Mouse (Mus musculus) CD8-positive naive resting alpha-beta T cell, adult 57 days (primary cell): ENCODE results near the gene Ifna1. TPM values are rescaled to one million over a fixed set of nuclear protein-coding genes. Genes with fewer than 3 reads are reported as not detected.

ENCODE experiments used
- total RNA-seq: library from RNA; stranded (reverse); gene quantifications from one replicate; pipeline ENCODE4 v1.2.4, GENCODE M21; 2023

Ifna1 gene
- not detected for total RNA-seq

GRCm38 (mm10) chr4:88849698-88850097 lies at the start of gene Ifna1:
Gene Ifna1 (plus strand): TSS chr4:88850087.

GRCm38 (mm10) chr4:88802954-88803353 lies 46.9 kb upstream of the Ifna1 start, which contains the start of gene Gm13287:
Gene Gm13287 (plus strand): TSS chr4:88803254.

GRCm38 (mm10) chr4:88805231-88805630 lies 44.7 kb upstream of the Ifna1 start, which contains the start of gene Gm13288:
Gene Gm13288 (plus strand): TSS chr4:88805531.

GRCm38 (mm10) chr4:88815928-88816327 lies 34.0 kb upstream of the Ifna1 start, which contains the start of gene Ifna7:
Gene Ifna7 (plus strand): TSS chr4:88816228.

GRCm38 (mm10) chr4:88819659-88820058 lies 30.2 kb upstream of the Ifna1 start, which contains the start of gene Ifna11:
Gene Ifna11 (plus strand): TSS chr4:88819959.

GRCm38 (mm10) chr4:88827116-88827515 lies 22.8 kb upstream of the Ifna1 start, which contains the start of gene Ifna6:
Gene Ifna6 (plus strand): TSS chr4:88827416.

GRCm38 (mm10) chr4:88835225-88835624 lies 14.7 kb upstream of the Ifna1 start, which contains the start of gene Ifna5:
Gene Ifna5 (plus strand): TSS chr4:88835525.

GRCm38 (mm10) chr4:88841438-88841911 lies 8.4 kb upstream of the Ifna1 start, which contains the start of gene Ifna4:
Gene Ifna4 (plus strand): TSS chr4:88841861.

GRCm38 (mm10) chr4:88880101-88880500 lies 30.2 kb downstream of the Ifna1 start, which contains the start of gene Ifne:
Gene Ifne (minus strand): TSS chr4:88880201.

Other genes with a start within 250 kb of the Ifna1 start
- not detected for gene Ifna12, start 246.7 kb upstream of the Ifna1 start, total RNA-seq
- gene C87499, start 215.7 kb upstream of the Ifna1 start, total RNA-seq: not detected
- gene Ifna13, start 205.6 kb upstream of the Ifna1 start, total RNA-seq: not detected
- not detected for gene Ifna16, start 173.2 kb upstream of the Ifna1 start, total RNA-seq
- not detected for gene Ifna2, start 166.2 kb upstream of the Ifna1 start, total RNA-seq
- gene Ifnab, start 158.7 kb upstream of the Ifna1 start, total RNA-seq: not detected
- 1.4 TPM for gene Gm26566, start 128.3 kb upstream of the Ifna1 start, total RNA-seq
- 38.7 TPM for gene Klhl9, start 127.6 kb upstream of the Ifna1 start, total RNA-seq
- not detected for gene Gm13271, start 95.2 kb upstream of the Ifna1 start, total RNA-seq
- not detected for gene Gm13283, start 90.0 kb upstream of the Ifna1 start, total RNA-seq
- not detected for gene Gm13290, start 76.3 kb upstream of the Ifna1 start, total RNA-seq
- not detected for gene Gm13289, start 73.2 kb upstream of the Ifna1 start, total RNA-seq
- gene Gm13272, start 70.2 kb upstream of the Ifna1 start, total RNA-seq: not detected
- not detected for gene Ifnz, start 68.0 kb upstream of the Ifna1 start, total RNA-seq
- gene Gm13276, start 64.4 kb upstream of the Ifna1 start, total RNA-seq: not detected
- not detected for gene Gm13277, start 61.5 kb upstream of the Ifna1 start, total RNA-seq
- not detected for gene Gm13278, start 58.5 kb upstream of the Ifna1 start, total RNA-seq
- not detected for gene Gm13275, start 55.6 kb upstream of the Ifna1 start, total RNA-seq
- gene Gm13279, start 52.7 kb upstream of the Ifna1 start, total RNA-seq: not detected
- gene Gm13285, start 50.4 kb upstream of the Ifna1 start, total RNA-seq: not detected
- not detected for gene Gm13287, start 46.8 kb upstream of the Ifna1 start, total RNA-seq
- gene Gm13288, start 44.6 kb upstream of the Ifna1 start, total RNA-seq: not detected
- gene Ifna7, start 33.9 kb upstream of the Ifna1 start, total RNA-seq: not detected
- gene Ifna11, start 30.1 kb upstream of the Ifna1 start, total RNA-seq: not detected
- not detected for gene Ifna6, start 22.7 kb upstream of the Ifna1 start, total RNA-seq
- gene Ifna5, start 14.6 kb upstream of the Ifna1 start, total RNA-seq: not detected
- not detected for gene Ifna4, start 8.2 kb upstream of the Ifna1 start, total RNA-seq
- gene Ifne, start 30.1 kb downstream of the Ifna1 start, total RNA-seq: not detected